Mouse (Mus musculus) cerebellum, adult 9-11 months (tissue): ENCODE data around the gene Map1b.

Experiments used
- DNase-seq: peaks from one replicate; pipeline ENCODE4 v3.0.0; 2022

Gene Map1b

GRCm38 (mm10) chr13:99527936-99528335 lies 11.6 kb upstream of the Map1b start:
- DNase-seq, result no peak

- no peak for DNase-seq
These were observed 9.2 kb upstream of the Map1b start for GRCm38 (mm10) chr13:99525491-99525890.

GRCm38 (mm10) chr13:99517836-99518235 lies 1.5 kb upstream of the Map1b start:
- DNase-seq, result no peak

GRCm38 (mm10) chr13:99515736-99516447 lies 448 bp downstream of the Map1b start:
- peak; percentile 76 for DNase-seq

- DNase-seq, result peak; percentile 90
These were observed 1.3 kb downstream of the Map1b start for GRCm38 (mm10) chr13:99514917-99515591.

GRCm38 (mm10) chr13:99513990-99514389 lies 2.4 kb downstream of the Map1b start:
- DNase-seq, result peak; percentile 69

GRCm38 (mm10) chr13:99513138-99513537 lies 3.2 kb downstream of the Map1b start:
- peak; percentile 75 for DNase-seq

- no peak for DNase-seq
These were observed 6.4 kb downstream of the Map1b start for GRCm38 (mm10) chr13:99509896-99510295.

- no peak for DNase-seq
These were observed 9.8 kb downstream of the Map1b start for GRCm38 (mm10) chr13:99506580-99506962.

GRCm38 (mm10) chr13:99505826-99506579 lies 10.3 kb downstream of the Map1b start:
- no peak for DNase-seq

GRCm38 (mm10) chr13:99503370-99503979 lies 12.9 kb downstream of the Map1b start:
- no peak for DNase-seq

- DNase-seq, result no peak
These were observed 13.4 kb downstream of the Map1b start for GRCm38 (mm10) chr13:99502911-99503310.

GRCm38 (mm10) chr13:99502126-99502744 lies 14.1 kb downstream of the Map1b start:
- no peak for DNase-seq

- no peak for DNase-seq
These were observed 14.9 kb downstream of the Map1b start for GRCm38 (mm10) chr13:99501393-99501792.

- DNase-seq, result no peak
These were observed 15.7 kb downstream of the Map1b start for GRCm38 (mm10) chr13:99500609-99501008.

GRCm38 (mm10) chr13:99499764-99500163 lies 16.6 kb downstream of the Map1b start:
- no peak for DNase-seq

GRCm38 (mm10) chr13:99496106-99496505 lies 20.2 kb downstream of the Map1b start:
- no peak for DNase-seq

GRCm38 (mm10) chr13:99494416-99494815 lies 21.9 kb downstream of the Map1b start:
- DNase-seq, result no peak

- DNase-seq, result no peak
These were observed 22.9 kb downstream of the Map1b start for GRCm38 (mm10) chr13:99493304-99493904.

- no peak for DNase-seq
These were observed 23.6 kb downstream of the Map1b start for GRCm38 (mm10) chr13:99492619-99493303.

- no peak for DNase-seq
These were observed 26.3 kb downstream of the Map1b start for GRCm38 (mm10) chr13:99489998-99490397.

GRCm38 (mm10) chr13:99489175-99489574 lies 27.2 kb downstream of the Map1b start:
- DNase-seq, result no peak
